Mouse (Mus musculus) left cerebral cortex, postnatal 4 days (tissue): ENCODE results near the gene Mettl7a3. TPM values are rescaled to one million over a fixed set of nuclear protein-coding genes. Genes with fewer than 3 reads are reported as not detected.
"Not testable (repeated sequence)": the region's sequence is repeated elsewhere in the genome, so short reads cannot be mapped to it uniquely, and the experiment has no call there.

ENCODE experiments used
- DNase-seq: peaks from one replicate; pipeline ENCODE4 v3.0.0-alpha.2; 2022
- intact Hi-C: fragments of 180-260 bp; cut with DNase I; formaldehyde crosslinking; loops from one replicate; pipeline ENCODE4 v1.15.1; 2025
- total RNA-seq, 2 experiments: library from RNA; stranded (reverse); gene quantifications; 2 replicates each; pipeline ENCODE4 v1.2.3; 2021

Mettl7a3 gene
- total RNA-seq, 2 experiments from 2014 or later = 0.34 TPM; not detected in 1

DNA sequence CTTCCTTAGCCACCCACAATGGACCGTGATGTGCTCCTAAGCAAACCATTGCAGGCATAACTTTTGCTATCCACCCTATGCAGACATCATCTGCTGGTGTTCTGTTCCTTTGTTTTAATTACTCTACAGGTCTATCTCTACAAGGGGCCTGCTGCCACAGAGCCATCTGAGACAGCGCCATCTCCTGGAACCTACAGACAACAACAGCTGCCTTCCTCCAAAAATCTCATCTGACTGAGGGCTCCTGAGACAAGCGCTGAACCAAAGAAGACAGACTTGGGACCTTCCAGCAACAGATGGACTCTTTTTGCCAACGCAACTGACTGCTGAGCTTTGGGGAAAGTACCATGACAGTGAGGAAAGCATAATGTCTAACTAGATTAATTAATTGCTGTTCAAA, 6.6 kb upstream of the Mettl7a3 start:
- DNase-seq, intact Hi-C loops: not testable (repeated sequence)

DNA sequence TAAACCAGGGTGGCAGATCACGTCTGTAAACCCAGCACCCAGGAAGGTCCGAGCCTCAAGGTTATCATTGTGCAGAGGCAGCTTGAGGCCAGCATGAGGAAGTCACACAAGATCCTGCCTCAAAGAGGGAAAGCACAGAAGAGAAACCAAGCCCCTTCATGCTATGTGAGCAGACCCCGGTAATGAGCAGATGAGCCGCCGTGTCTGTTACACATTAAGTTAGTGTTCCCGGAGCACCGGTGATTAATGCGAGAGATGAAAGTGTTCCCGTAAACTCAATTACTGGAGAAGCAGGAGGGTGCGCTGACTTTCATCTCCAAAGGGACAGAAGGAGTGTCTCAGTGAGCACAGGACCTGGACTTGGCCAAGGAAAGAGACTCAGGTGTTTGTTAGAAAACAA, 5.4 kb upstream of the Mettl7a3 start:
- intact Hi-C loops, DNase-seq: not testable (repeated sequence)

DNA sequence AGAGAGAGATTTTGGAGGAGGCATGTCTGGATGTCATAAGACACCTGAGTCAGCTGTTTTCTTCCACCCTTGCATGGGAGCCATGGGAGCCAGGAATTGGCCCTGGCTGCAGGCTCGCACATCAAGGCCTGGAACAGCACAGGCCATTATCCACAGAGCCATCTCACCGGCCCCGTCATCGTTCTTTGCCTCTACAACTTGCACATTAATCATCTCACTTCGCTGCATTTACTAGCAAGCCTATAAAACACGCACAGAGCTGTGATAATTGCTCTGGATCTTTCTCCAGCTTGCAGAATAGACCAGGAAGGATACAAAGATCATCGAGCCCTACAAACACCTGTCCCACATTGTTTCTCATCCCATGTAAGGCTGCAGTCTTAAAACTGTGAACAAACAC, 4.0 kb upstream of the Mettl7a3 start:
- no peak for DNase-seq
- intact Hi-C loops = no loop called here

DNA sequence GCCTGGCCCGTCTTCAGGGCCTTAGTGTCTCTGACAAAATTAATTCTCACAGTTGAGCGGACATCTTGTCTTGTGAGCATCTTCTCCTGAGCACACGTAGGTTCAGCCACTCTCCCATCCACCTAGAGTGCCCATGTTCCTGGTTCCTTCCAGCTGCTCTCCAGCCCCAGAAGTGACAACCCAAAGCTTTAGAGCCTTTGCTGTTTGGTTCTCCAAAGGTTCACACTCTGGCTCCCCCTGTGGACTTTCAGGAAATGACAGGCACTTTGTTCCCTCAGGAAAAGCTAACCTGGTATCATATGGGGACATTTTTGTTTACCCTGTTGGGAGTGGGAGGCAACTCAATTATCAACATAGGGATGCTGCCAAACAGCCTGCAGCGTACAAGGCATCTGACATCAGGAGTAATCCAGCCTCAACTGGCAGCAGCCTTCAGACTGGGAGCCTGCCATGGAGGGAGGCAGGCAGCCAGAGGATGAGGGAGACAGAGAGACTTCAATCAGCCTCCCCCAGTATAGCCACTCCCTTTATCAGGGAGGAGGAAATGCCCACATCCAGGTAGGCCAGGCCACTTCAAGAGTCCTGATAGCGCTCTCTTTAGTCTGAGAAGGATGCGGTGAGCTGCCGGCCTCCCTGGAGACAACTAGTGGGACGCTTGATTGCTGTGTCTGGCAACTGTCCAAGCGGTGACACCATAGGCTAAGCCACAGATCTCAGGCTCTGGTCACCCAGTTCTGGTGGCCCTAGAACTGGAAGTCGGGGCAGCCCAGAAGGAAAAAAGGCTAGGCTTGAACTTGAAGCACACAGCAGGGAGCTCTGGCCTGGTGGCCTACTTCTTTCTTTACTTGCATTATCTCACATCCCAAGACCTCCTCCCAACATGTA, 2.4 kb upstream of the Mettl7a3 start:
- intact Hi-C loops = not testable (repeated sequence)
- peak; percentile 65 for DNase-seq

DNA sequence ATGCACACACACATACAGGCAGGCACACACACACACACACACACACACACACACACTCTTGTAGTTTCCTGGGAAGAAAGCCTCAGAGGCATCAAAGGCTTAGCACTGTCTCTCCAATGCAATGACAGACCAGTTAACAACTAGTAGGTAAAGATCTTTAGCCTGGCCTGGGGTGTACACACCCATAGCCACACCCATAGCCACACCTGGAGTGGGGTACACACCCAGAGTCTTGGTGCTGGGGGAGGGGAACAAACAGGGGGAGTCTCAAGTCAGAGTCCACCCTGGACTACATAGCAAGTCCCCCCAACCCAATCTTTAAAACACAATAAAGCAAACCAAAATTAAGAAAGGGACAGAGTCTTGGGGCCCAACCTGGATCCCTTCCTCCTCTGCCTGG, 2.6 kb downstream of the Mettl7a3 start:
- DNase-seq, intact Hi-C loops: not testable (repeated sequence)

DNA sequence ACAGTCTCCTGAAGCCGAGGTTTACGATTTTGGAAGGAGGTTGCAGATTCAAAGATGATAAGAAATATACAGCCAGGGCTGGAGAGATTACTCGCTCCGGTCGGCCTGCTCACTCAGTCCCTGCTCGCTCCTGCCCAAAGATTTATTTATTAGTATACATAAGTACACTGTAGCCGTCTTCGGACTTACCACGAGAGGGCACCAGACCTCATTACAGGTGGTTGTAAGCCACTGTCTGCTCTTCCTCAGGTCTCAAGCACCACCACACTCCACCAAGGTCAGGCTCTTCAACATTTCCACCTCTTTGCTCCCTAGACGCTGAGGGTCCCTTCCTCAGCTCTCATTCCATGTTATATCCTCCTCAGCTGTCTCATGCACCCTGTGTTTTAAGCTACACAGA, 3.1 kb downstream of the Mettl7a3 start:
- peak; percentile 68 for DNase-seq

DNA sequence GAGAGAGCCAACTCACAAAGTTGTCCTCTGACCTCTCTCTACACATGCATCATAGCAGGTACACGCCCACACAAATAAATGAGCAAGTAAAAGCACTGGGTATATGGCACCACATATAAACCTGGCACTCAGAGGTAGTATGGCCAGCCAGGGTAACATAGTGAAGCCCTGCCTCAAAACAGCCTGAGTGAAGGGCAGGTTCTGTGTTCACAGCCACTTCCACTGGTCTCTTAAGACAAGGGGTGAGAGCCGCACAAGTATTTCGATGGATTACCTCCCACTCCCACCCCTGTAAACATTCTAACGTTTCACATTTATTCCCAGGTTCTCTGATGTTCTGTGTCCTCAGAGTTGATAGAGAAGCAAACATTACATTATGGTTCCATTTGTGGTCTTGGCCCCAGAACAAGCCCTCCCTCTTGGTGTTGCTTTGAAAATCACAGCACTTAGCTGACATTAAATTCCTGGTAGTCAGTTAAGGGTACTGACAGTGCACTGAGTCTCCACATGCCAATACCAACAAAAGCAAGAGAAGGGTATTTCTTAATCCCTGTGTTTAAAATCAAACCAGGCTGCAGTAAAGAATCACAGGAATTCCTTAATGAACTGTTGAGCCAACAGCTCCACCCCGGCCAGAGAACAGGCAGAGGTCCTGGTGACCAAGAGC, 6.7 kb downstream of the Mettl7a3 start:
- DNase-seq, intact Hi-C loops: not testable (repeated sequence)

More for the DNA sequence above, 3.1 kb downstream of the Mettl7a3 start:
- intact Hi-C loops = not testable (repeated sequence)

DNA sequence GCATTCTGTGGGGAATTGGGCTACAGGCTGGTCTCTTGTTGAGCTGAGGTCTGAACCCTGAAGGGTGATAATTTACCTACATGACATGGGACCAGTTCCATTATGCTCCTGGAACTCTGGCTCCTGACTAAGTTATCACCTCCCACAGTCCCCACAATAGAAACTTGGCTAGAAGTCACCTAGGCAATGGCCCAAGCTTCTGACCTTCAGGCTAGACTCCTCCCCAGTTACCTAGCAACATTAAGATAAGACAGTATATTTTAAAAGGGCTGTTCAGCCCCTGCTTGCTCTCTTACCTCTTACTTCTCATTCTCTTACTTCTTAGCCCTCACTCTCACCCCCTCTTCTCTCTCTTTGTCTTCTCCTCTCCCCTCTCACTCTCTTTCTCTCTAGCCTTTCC, 10.8 kb downstream of the Mettl7a3 start:
- intact Hi-C loops = no loop called here
- DNase-seq = no peak

DNA sequence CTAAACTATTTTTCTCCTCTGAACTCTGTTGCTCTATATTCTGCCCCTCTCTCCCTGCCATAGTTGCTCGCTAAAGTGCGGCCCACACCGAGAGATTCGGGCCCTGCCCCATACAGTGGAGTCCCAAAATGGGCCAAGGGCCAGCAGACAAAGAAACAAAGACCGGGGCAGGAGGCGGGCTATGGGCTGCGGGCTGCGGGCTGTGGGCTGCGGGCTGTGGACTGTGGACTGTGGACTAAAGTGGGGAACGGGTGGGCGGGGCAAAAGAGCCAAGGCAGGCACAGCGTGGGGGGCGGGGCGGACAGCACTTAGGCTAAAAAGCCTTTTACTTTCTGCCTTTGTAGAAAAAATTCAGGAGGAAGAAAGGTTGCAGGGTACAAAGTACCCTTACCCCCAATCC, 12.0 kb downstream of the Mettl7a3 start:
- no peak for DNase-seq
- intact Hi-C loops = no loop called here

DNA sequence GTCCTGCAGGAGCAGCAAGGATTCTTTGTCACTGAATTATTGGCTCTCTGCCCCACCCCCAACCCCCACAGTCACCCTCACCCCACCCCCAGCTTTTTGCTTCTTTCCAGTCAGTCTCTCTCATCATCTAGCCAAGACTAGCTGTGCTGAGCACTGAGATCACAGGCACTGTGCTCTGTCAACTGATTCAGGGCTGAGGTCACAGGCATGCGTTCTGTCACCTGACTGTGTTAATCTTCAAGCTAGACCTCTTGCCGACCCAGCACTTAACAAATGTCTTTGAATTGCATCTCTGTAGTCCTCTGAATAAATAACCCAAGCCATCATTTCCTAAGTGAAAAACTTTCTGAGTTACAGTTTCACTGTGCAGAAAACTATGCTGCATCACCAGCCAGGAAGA, 14.8 kb downstream of the Mettl7a3 start:
- no peak for DNase-seq
- intact Hi-C loops = no loop called here

DNA sequence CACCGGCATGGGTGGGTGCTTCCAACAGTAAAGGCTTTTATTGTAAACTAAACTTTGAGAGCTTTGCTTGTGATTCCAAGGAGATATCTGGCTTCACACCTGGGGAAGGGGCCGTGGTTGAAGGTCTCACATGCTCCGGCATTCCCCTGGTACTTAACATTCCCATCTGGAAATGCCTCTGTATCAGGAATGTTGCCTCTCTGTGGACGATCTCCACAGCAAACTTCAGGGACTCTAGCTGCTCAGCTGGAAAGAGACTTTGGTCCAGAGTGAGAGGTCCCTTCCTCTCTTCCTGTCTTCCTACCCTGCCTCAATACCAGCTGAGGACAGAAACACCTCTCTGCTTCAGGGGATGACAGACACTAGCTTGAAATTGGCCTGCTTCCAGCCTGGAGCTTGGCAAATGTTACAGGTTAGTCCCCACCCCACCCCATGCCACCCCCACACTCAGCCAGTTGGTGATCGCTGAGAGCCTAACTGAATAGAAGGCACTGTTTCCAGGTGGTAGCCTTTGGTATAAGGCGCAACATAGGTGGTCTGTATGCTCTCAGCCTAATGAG, 16.9 kb downstream of the Mettl7a3 start:
- peak; percentile 17 for DNase-seq
- intact Hi-C loops = no loop called here

DNA sequence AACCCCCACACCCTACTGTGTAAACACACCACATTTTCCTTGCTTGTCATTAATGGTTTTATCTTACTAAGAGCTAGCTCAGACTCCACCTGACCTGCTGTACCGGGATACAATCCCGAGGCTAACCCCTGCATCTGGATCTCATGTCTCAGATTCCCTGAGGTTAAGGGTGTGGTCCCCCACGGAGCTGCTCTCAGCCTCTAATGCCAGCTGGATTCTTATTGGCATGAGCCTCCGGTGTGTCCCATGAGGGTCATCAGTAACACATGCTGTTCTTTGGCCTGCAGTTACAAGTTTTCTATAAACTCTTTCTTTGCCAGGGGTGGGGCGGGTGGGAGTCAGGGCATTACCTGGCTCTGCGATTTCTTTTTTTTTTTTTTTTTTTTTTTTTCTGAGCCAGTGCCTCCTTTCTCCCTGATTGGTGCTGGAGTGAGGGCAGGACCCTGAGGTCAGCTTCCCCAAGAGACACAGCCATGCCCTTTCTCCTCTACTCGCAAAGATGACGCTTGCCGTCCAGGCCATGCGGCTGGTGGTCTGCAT, 18.1 kb downstream of the Mettl7a3 start, which contains the start of the genes Methig1 and Mettl7a2:
Gene Methig1, plus strand, starts transcription at position 439 of the 540 bp plus-strand sequence.
Gene Mettl7a2, plus strand, starts transcription at position 490 of the 540 bp plus-strand sequence.
- intact Hi-C loops = no loop called here
- no peak for DNase-seq

DNA sequence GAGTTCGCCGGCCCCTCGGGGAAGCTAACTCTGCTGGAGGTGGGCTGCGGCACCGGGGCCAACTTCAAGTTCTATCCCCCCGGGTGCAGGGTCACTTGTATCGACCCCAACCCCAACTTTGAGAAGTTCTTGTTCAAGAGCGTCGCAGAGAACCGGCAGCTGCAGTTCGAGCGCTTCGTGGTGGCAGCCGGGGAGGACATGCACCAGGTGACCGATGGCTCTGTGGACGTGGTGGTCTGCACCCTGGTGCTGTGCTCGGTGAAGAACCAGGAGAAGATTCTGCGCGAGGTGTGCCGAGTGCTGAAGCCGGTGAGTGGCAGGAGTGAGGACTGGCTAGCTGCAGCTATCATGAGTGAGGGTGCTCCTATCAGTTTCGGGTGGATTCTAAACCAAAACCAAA, 18.7 kb downstream of the Mettl7a3 start:
- DNase-seq, intact Hi-C loops: not testable (repeated sequence)

DNA sequence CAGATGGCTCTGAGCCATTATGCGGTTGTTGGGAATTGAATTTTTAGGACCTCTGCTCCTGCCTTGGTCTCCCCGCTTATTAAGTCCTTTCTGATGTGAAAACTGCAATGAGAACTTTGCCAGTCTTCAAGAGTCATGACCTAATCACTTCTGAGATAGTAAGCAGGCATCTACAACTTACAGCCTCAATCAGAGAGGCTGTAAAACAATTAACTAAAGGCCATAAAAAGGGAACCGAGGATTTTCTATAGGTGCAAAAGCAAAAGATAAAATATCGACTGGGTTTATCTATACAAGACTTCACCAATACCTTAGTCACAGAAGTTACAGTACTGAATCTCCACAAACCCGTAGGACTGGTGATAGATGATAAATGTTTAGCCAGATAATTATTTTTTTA, 21.1 kb downstream of the Mettl7a3 start:
- intact Hi-C loops = no loop called here
- DNase-seq = no peak

DNA sequence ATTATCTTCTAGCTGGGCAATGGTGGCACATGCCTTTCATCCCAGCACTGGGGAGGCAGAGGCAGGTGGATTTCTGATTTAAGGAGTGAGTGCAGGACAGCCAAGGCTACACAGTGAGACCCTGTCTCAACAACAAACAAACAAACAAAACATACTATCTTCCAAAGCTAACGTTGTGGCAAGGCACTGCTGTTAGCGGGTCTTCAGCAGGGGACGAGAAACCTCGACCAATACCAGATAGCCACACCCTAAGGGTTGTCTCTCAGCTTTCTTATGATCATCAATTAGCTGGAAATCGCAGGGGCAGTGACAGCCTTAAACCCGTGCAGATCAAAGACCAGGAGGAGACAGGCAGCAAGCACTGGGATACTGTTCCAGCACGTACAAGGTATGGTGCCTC, 29.5 kb downstream of the Mettl7a3 start, which contains the start of gene Higd1c:
Gene Higd1c, plus strand, starts transcription at position 301 of the 400 bp plus-strand sequence.
- intact Hi-C loops = no loop called here

DNA sequence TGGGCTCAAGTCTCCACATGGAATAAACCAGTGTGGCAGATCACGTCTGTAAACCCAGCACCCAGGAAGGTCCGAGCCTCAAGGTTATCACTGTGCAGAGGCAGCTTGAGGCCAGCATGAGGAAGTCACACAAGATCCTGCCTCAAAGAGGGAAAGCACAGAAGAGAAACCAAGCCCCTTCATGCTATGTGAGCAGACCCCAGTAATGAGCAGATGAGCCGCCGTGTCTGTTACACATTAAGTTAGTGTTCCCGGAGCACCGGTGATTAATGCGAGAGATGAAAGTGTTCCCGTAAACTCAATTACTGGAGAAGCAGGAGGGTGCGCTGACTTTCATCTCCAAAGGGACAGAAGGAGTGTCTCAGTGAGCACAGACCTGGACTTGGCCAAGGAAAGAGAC, 31.2 kb downstream of the Mettl7a3 start:
- not testable (repeated sequence) for DNase-seq

More for the DNA sequence above, 29.5 kb downstream of the Mettl7a3 start, which contains the start of gene Higd1c:
- DNase-seq = no peak

DNA sequence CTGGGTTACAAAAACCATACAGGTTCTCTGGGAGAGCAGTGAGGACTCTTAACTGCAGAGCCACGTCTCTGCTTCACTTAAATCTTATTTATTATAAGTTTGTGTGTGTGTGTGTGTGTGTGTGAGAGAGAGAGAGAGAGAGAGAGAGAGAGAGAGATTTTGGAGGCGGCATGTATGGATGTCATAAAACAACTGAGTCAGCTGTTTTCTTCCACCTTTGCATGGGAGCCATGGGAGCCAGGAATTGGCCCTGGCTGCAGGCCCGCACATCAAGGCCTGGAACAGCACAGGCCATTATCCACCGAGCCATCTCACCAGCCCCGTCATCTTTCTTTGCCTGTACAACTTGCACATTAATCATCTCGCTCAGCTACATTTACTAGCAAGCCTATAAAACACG, 32.4 kb downstream of the Mettl7a3 start:
- DNase-seq = no peak
- intact Hi-C loops = no loop called here

More for the DNA sequence above, 31.2 kb downstream of the Mettl7a3 start:
- intact Hi-C loops = not testable (repeated sequence)

DNA sequence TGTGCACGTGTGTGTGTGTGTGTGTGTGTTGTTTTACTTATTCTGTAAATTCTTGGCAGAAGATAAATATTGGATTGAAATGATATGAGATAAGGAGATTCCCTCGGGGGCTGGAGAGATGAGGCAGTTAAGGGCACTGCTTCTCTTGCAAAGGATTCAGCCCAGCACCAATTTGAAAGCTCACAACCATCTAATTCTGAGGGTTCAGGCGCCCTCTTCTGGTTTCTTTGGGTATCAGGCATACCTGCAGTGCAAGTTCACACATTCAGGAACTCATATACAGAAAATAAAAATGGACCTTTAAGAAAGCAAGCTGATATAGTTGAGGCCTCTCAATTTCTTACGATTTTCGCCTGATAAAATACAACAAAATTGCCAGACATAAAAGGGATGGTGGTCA, 40.3 kb downstream of the Mettl7a3 start:
- intact Hi-C loops = no loop called here

DNA sequence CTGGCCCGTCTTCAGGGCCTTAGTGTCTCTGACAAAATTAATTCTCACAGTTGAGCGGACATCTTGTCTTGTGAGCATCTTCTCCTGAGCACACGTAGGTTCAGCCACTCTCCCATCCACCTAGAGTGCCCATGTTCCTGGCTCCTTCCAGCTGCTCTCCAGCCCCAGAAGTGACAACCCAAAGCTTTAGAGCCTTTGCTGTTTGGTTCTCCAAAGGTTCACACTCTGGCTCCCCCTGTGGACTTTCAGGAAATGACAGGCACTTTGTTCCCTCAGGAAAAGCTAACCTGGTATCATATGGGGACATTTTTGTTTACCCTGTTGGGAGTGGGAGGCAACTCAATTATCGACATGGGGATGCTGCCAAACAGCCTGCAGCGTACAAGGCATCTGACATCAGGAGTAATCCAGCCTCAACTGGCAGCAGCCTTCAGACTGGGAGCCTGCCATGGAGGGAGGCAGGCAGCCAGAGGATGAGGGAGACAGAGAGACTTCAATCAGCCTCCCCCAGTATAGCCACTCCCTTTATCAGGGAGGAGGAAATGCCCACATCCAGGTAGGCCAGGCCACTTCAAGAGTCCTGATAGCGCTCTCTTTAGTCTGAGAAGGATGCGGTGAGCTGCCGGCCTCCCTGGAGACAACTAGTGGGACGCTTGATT, 43.2 kb downstream of the Mettl7a3 start:
- DNase-seq = peak; percentile 83
- intact Hi-C loops = not testable (repeated sequence)

More for the DNA sequence above, 40.3 kb downstream of the Mettl7a3 start:
- DNase-seq = peak; percentile 69

DNA sequence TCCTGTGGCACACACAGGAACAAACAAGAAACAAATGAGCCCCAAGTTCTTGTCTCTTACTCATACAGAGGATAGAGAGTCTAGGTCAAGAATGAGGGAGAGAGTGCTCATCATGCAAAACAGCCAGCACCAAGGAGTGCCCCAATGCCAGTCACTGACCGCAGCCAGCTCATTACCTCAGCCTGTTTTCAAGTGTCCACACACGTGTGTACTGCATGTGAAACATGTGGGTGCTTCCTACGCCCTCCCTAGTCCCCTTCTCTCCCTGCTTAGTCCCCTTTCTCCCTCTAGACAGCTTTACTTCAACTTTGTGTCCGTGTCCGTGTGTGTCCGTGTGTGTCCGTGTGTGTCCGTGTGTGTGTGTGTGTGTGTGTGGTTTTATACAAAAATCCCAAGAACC, 44.9 kb downstream of the Mettl7a3 start:
- intact Hi-C loops = no loop called here
- no peak for DNase-seq
